31 mouse cellular contexts compared by ENCODE assay signal in genomic region chr11:116365432-116365831, GRCm38 (mm10). TPM values are rescaled to one million over a fixed set of nuclear protein-coding genes. Genes with fewer than 3 reads are reported as not detected.
DNase-seq lines count a peak whose midpoint lies in the region; ATAC-seq and TF ChIP-seq lines count a peak whose summit lies in the region.
"Had no signal": no experiment of that assay in that cellular context is flagged by ENCODE, and none has a peak within 500 bp of the region (broad histone marks: within the 10 kb centered on the region; RNA-seq: fewer than 3 reads in every experiment).

No protein-coding gene starts in this region.

- H3K27me3 ChIP-seq in hindbrain, embryonic 14.5 days (ENCODE audit: control insufficient read depth, insufficient read depth, low read length), result no peaks in the 10 kb centered on the region
- no peaks in the 10 kb centered on the region for H3K27me3 ChIP-seq in hindbrain, embryonic 11.5 days (ENCODE audit: control insufficient read depth, insufficient read depth, low read length)
- H3K27me3 ChIP-seq in liver, embryonic 16.5 days (ENCODE audit: control insufficient read depth, insufficient read depth, low read depth, low read length), result no peaks in the 10 kb centered on the region
- H3K27me3 ChIP-seq in intestine, embryonic 15.5 days (replicated peaks), result no peaks in the 10 kb centered on the region
- no peaks in the 10 kb centered on the region for H3K27me3 ChIP-seq in limb, embryonic 14.5 days (ENCODE audit: control insufficient read depth, insufficient read depth, low read length)
- H3K27me3 ChIP-seq: embryonic facial prominence, embryonic 13.5 days; forebrain, embryonic 12.5 days; heart, embryonic 13.5 days; midbrain, embryonic 13.5 days had no signal

- no peak for ATAC-seq in hindbrain, embryonic 14.5 days (ENCODE audit: low FRiP score)
- no peak for ATAC-seq in hindbrain, embryonic 11.5 days (ENCODE audit: low FRiP score)
- ATAC-seq in liver, embryonic 16.5 days (ENCODE audit: low read depth), result peak; percentile 60; the same call in 1 of the 2 replicates
- ATAC-seq in intestine, embryonic 15.5 days, result peak; percentile 76
- ATAC-seq in limb, embryonic 14.5 days (ENCODE audit: low FRiP score, low read depth), result no peak
- ATAC-seq: forebrain, postnatal 0 days; lung, postnatal 0 days; midbrain, embryonic 13.5 days had no signal

- H3K36me3 ChIP-seq in hindbrain, embryonic 14.5 days (replicated peaks; ENCODE audit: control insufficient read depth, insufficient read depth), result peaks cover 8% of the 10 kb centered on the region
- no peaks in the 10 kb centered on the region for H3K36me3 ChIP-seq in hindbrain, embryonic 11.5 days (ENCODE audit: control insufficient read depth, insufficient read depth, low read length)
- H3K36me3 ChIP-seq in liver, embryonic 16.5 days (ENCODE audit: control insufficient read depth, insufficient read depth), result no peaks in the 10 kb centered on the region
- H3K36me3 ChIP-seq in intestine, embryonic 15.5 days, result no peaks in the 10 kb centered on the region
- peaks cover 10% of the 10 kb centered on the region for H3K36me3 ChIP-seq in limb, embryonic 14.5 days (ENCODE audit: control insufficient read depth, insufficient read depth, low read length)
- H3K36me3 ChIP-seq: heart, embryonic 13.5 days had no signal

- H3K4me2 ChIP-seq in hindbrain, embryonic 14.5 days (replicated peaks), result no peak overlapping the region
- H3K4me2 ChIP-seq in hindbrain, embryonic 11.5 days (replicated peaks; ENCODE audit: low read depth, low read length), result no peak overlapping the region
- H3K4me2 ChIP-seq in liver, embryonic 16.5 days (ENCODE audit: low read depth, low read length), result no peak overlapping the region
- H3K4me2 ChIP-seq in intestine, embryonic 15.5 days (replicated peaks), result no peak overlapping the region
- peak overlapping the region; percentile 22; the same call in 1 of the 2 replicates for H3K4me2 ChIP-seq in limb, embryonic 14.5 days (replicated peaks; ENCODE audit: low read depth, low read length, severe bottlenecking)
- H3K4me2 ChIP-seq: embryonic facial prominence, embryonic 13.5 days; forebrain, embryonic 12.5 days; heart, embryonic 13.5 days; midbrain, embryonic 13.5 days had no signal

- TF ChIP-seq POLR2A in limb, embryonic 14.5 days (IDR thresholded peaks at IDR 0.05; ENCODE audit: borderline replicate concordance, extremely low read depth, insufficient read depth, insufficient read length), result no peak

- H3K27ac ChIP-seq in hindbrain, embryonic 14.5 days, result 0 out of 2 replicates have a peak overlapping the region, but pooled peaks have one; percentile 16
- H3K27ac ChIP-seq in hindbrain, embryonic 11.5 days (ENCODE audit: low read depth, low read length), result no peak overlapping the region
- H3K27ac ChIP-seq in liver, embryonic 16.5 days (ENCODE audit: low read length), result no peak overlapping the region
- H3K27ac ChIP-seq in intestine, embryonic 15.5 days, result no peak overlapping the region
- 0 out of 2 replicates have a peak overlapping the region, but pooled peaks have one; percentile 5 for H3K27ac ChIP-seq in limb, embryonic 14.5 days (replicated peaks; ENCODE audit: low read depth, low read length)
- H3K27ac ChIP-seq: embryonic facial prominence, embryonic 13.5 days; forebrain, embryonic 12.5 days; heart, embryonic 13.5 days; midbrain, embryonic 13.5 days had no signal

- no peak overlapping the region for H3K4me3 ChIP-seq in hindbrain, embryonic 14.5 days (replicated peaks; ENCODE audit: low read length)
- H3K4me3 ChIP-seq in hindbrain, embryonic 11.5 days (ENCODE audit: low read depth, low read length), result no peak overlapping the region
- H3K4me3 ChIP-seq in liver, embryonic 16.5 days (ENCODE audit: low read depth, low read length), result no peak overlapping the region
- H3K4me3 ChIP-seq in intestine, embryonic 15.5 days (replicated peaks), result no peak overlapping the region
- no peak overlapping the region for H3K4me3 ChIP-seq in limb, embryonic 14.5 days (replicated peaks; ENCODE audit: low read length)
- H3K4me3 ChIP-seq: embryonic facial prominence, embryonic 13.5 days; forebrain, embryonic 12.5 days; heart, embryonic 13.5 days; hindbrain, embryonic 10.5 days; megakaryocyte, embryonic 14.5 days; midbrain, embryonic 13.5 days had no signal

- H3K9ac ChIP-seq in hindbrain, embryonic 14.5 days, result no peak overlapping the region
- no peak overlapping the region for H3K9ac ChIP-seq in hindbrain, embryonic 11.5 days (ENCODE audit: low read depth, low read length)
- no peak overlapping the region for H3K9ac ChIP-seq in liver, embryonic 16.5 days (ENCODE audit: low read depth, low read length)
- H3K9ac ChIP-seq in intestine, embryonic 15.5 days, result no peak overlapping the region
- H3K9ac ChIP-seq in limb, embryonic 14.5 days (ENCODE audit: low read depth, low read length, severe bottlenecking), result no peak overlapping the region
- H3K9ac ChIP-seq: embryonic facial prominence, embryonic 13.5 days; forebrain, embryonic 12.5 days; forebrain, postnatal 0 days; heart, embryonic 13.5 days; midbrain, embryonic 13.5 days had no signal

- no peaks in the 10 kb centered on the region for H3K4me1 ChIP-seq in hindbrain, embryonic 14.5 days (replicated peaks; ENCODE audit: control insufficient read depth, insufficient read depth, low read length)
- H3K4me1 ChIP-seq in hindbrain, embryonic 11.5 days (replicated peaks; ENCODE audit: control insufficient read depth, insufficient read depth, low read length), result no peaks in the 10 kb centered on the region
- H3K4me1 ChIP-seq in liver, embryonic 16.5 days (ENCODE audit: control insufficient read depth, low read depth, low read length), result peaks cover 11% of the 10 kb centered on the region
- H3K4me1 ChIP-seq in intestine, embryonic 15.5 days (replicated peaks), result no peaks in the 10 kb centered on the region
- peaks cover 13% of the 10 kb centered on the region for H3K4me1 ChIP-seq in limb, embryonic 14.5 days (ENCODE audit: control insufficient read depth, insufficient read depth, low read length)
- H3K4me1 ChIP-seq: forebrain, embryonic 12.5 days had no signal

- no peaks in the 10 kb centered on the region for H3K9me3 ChIP-seq in hindbrain, embryonic 14.5 days (ENCODE audit: control insufficient read depth, low read length)
- no peaks in the 10 kb centered on the region for H3K9me3 ChIP-seq in hindbrain, embryonic 11.5 days (ENCODE audit: control insufficient read depth, low read length)
- H3K9me3 ChIP-seq in liver, embryonic 16.5 days (replicated peaks; ENCODE audit: control insufficient read depth, low read length), result no peaks in the 10 kb centered on the region
- no peaks in the 10 kb centered on the region for H3K9me3 ChIP-seq in intestine, embryonic 15.5 days
- no peaks in the 10 kb centered on the region for H3K9me3 ChIP-seq in limb, embryonic 14.5 days (ENCODE audit: control insufficient read depth, low read length)
- H3K9me3 ChIP-seq: embryonic facial prominence, embryonic 13.5 days; forebrain, embryonic 12.5 days; G1E; heart, embryonic 13.5 days; hindbrain, embryonic 10.5 days; megakaryocyte, embryonic 14.5 days; midbrain, embryonic 13.5 days had no signal

- WGBS in hindbrain, embryonic 14.5 days, result 66% methylated on average over 13 of the region's 13 CpGs
- WGBS in hindbrain, embryonic 11.5 days, result 78% methylated on average over 13 of the region's 13 CpGs
- WGBS in liver, embryonic 16.5 days (ENCODE audit: insufficient replicate concordance), result 73% methylated on average over 13 of the region's 13 CpGs
- whole genome bisulfite sequencing in intestine, embryonic 15.5 days, result 67% methylated on average over 13 of the region's 13 CpGs
- WGBS in limb, embryonic 14.5 days, result 40% methylated on average over 13 of the region's 13 CpGs

- DNase-seq in hindbrain, embryonic 14.5 days (ENCODE audit: low spot score), result no peak
- no peak for DNase-seq in hindbrain, embryonic 11.5 days (ENCODE audit: low spot score)
- DNase-seq in liver, result no peak
- DNase-seq in limb, embryonic 14.5 days (ENCODE audit: low spot score), result peak; percentile 31
- no peak for DNase-seq in Muller cell, postnatal 12 days (ENCODE audit: inconsistent ontology term)
- no peak for DNase-seq in kidney, adult 11 months
- DNase-seq: adrenal gland, postnatal 25 days; cerebellum, adult 11-12 months; cerebellum, adult 9-11 months; embryo, embryonic 11 days; forebrain, postnatal 0 days; gastrocnemius, postnatal 10 days; heart, postnatal 10 days; kidney, adult 8-10 months; kidney, postnatal 4 days; layer of hippocampus, postnatal 36 days; lung, adult 18-20 months; lung, postnatal 4 days; spleen, adult 18-20 months; thymus, adult 2 months; thymus, postnatal 36 days had no signal

RNA-seq across cellular contexts. Expression of gene Foxj1, which starts 30.2 kb away (rescaled TPM):
- 13.1 and 16.2 TPM in 2 replicates for polyA plus RNA-seq in hindbrain, embryonic 14.5 days (2014; fragmentation: Nextera tagmentation; extraction: Ambion mirVana)
- 10.0 and 10.1 TPM in 2 replicates for polyA plus RNA-seq in hindbrain, embryonic 11.5 days (2014; fragmentation: Nextera tagmentation; extraction: Ambion mirVana)
- polyA plus RNA-seq in liver, embryonic 16.5 days (2015; fragmentation: Nextera tagmentation; extraction: Ambion mirVana), result 0.62 and 0.71 TPM in 2 replicates
- polyA plus RNA-seq in intestine, embryonic 15.5 days (2015; fragmentation: Nextera tagmentation; extraction: Ambion mirVana), result 0.66 and 0.77 TPM in 2 replicates
- 0.85 and 0.88 TPM in 2 replicates for polyA plus RNA-seq in limb, embryonic 14.5 days (2012; rRNA removed)
- 0.14 TPM in 1 of 2 replicates, not detected in the other for polyA plus RNA-seq in limb, embryonic 14.5 days (2014; fragmentation: Nextera tagmentation; extraction: Ambion mirVana)

RNA-seq across cellular contexts. Expression of gene Rnf157, which starts 47.4 kb away (rescaled TPM):
- polyA plus RNA-seq in hindbrain, embryonic 14.5 days (2014; fragmentation: Nextera tagmentation; extraction: Ambion mirVana), result 68.5 and 75.5 TPM in 2 replicates
- polyA plus RNA-seq in hindbrain, embryonic 11.5 days (2014; fragmentation: Nextera tagmentation; extraction: Ambion mirVana), result 16.0 and 23.1 TPM in 2 replicates
- 1.1 and 1.2 TPM in 2 replicates for polyA plus RNA-seq in liver, embryonic 16.5 days (2015; fragmentation: Nextera tagmentation; extraction: Ambion mirVana)
- polyA plus RNA-seq in intestine, embryonic 15.5 days (2015; fragmentation: Nextera tagmentation; extraction: Ambion mirVana), result 16.4 and 18.2 TPM in 2 replicates
- 20.1 and 23.2 TPM in 2 replicates for polyA plus RNA-seq in limb, embryonic 14.5 days (2012; rRNA removed)
- 17.3 and 19.7 TPM in 2 replicates for polyA plus RNA-seq in limb, embryonic 14.5 days (2014; fragmentation: Nextera tagmentation; extraction: Ambion mirVana)

RNA-seq across cellular contexts. Expression of gene Exoc7, which starts 58.4 kb away (rescaled TPM):
- 115 and 118 TPM in 2 replicates for polyA plus RNA-seq in hindbrain, embryonic 14.5 days (2014; fragmentation: Nextera tagmentation; extraction: Ambion mirVana)
- 66.2 and 68.3 TPM in 2 replicates for polyA plus RNA-seq in hindbrain, embryonic 11.5 days (2014; fragmentation: Nextera tagmentation; extraction: Ambion mirVana)
- 19.5 and 20.4 TPM in 2 replicates for polyA plus RNA-seq in liver, embryonic 16.5 days (2015; fragmentation: Nextera tagmentation; extraction: Ambion mirVana)
- 52.1 and 52.5 TPM in 2 replicates for polyA plus RNA-seq in intestine, embryonic 15.5 days (2015; fragmentation: Nextera tagmentation; extraction: Ambion mirVana)
- 57.7 and 66.7 TPM in 2 replicates for polyA plus RNA-seq in limb, embryonic 14.5 days (2012; rRNA removed)
- 72.0 and 72.7 TPM in 2 replicates for polyA plus RNA-seq in limb, embryonic 14.5 days (2014; fragmentation: Nextera tagmentation; extraction: Ambion mirVana)

Comparison
In these comparisons a context has a peak if more than half of its experiments do, and no peak if none do; other contexts are left out.
1. H3K27ac ChIP-seq: peak in hindbrain, embryonic 14.5 days (single experiment) and limb, embryonic 14.5 days (single experiment); none in hindbrain, embryonic 11.5 days (single experiment), liver, embryonic 16.5 days (single experiment) and intestine, embryonic 15.5 days (single experiment).
2. ATAC-seq: peak in liver, embryonic 16.5 days (single experiment) and intestine, embryonic 15.5 days (single experiment); none in hindbrain, embryonic 14.5 days (single experiment), hindbrain, embryonic 11.5 days (single experiment) and limb, embryonic 14.5 days (single experiment).